Mouse (Mus musculus) forebrain, postnatal 0 days (tissue): ENCODE measurements around the gene Depdc7. TPM values are rescaled to one million over a fixed set of nuclear protein-coding genes. Genes with fewer than 3 reads are reported as not detected.

Experiments used
- ATAC-seq: fragments of 200-750 bp; cut with Nextera tagmentation; 2 replicates; pipeline ENCODE4 v1.8.0; 2017; ENCODE audit warnings: mild to moderate bottlenecking, moderate library complexity
- DNase-seq: peaks from one replicate; pipeline ENCODE4 v3.0.0-alpha.2; 2015
- H3K27ac ChIP-seq: fragments of 300-500 bp; sonication (generic); 2 replicates; pipeline ENCODE4 v1.5.1; 2014; ENCODE audit warnings: low read depth, mild to moderate bottlenecking, antibody characterized with exemption, low read length, moderate library complexity, mixed read lengths
- H3K27me3 ChIP-seq: fragments of 300-500 bp; sonication (generic); 2 replicates; pipeline ENCODE4 v1.6.1; 2014; ENCODE audit warnings: mild to moderate bottlenecking, low read length, mixed read lengths; ENCODE audit not compliant: insufficient read depth
- H3K36me3 ChIP-seq: fragments of 300-500 bp; sonication (generic); 2 replicates; pipeline ENCODE4 v1.6.1; 2014; ENCODE audit warnings: mild to moderate bottlenecking, moderate library complexity; ENCODE audit not compliant: insufficient read depth
- H3K4me1 ChIP-seq: fragments of 300-500 bp; sonication (generic); 2 replicates; pipeline ENCODE4 v1.6.1; 2014; ENCODE audit warnings: antibody characterized with exemption; ENCODE audit not compliant: insufficient read depth
- H3K4me2 ChIP-seq: fragments of 300-500 bp; sonication (generic); 2 replicates; pipeline ENCODE4 v1.6.1; 2014; ENCODE audit warnings: low read depth, mild to moderate bottlenecking, moderate library complexity
- H3K4me3 ChIP-seq: fragments of 300-500 bp; sonication (generic); 2 replicates; pipeline ENCODE4 v1.5.1; 2014; ENCODE audit warnings: low read depth, low read length, mixed read lengths
- H3K9ac ChIP-seq: fragments of 300-500 bp; sonication (generic); 2 replicates; pipeline ENCODE4 v1.6.1; 2014; ENCODE audit warnings: mild to moderate bottlenecking
- H3K9me3 ChIP-seq: fragments of 300-500 bp; sonication (generic); 2 replicates; pipeline ENCODE4 v1.6.1; 2016; ENCODE audit warnings: low read length
- CTCF ChIP-seq: sonication (generic); IDR thresholded peaks from 2 replicates; pipeline ENCODE4 v1.5.1; 2016; ENCODE audit warnings: antibody characterized with exemption, control low read depth, low read depth
- WGBS: fragments of 180-500 bp; shearing (Covaris S2); extraction: QIAGEN DNeasy Blood & Tissue Kit; methylation state at CpG from one replicate; pipeline ENCODE4 v1.1.7; 2014; 5-methylcytosine and 5-hydroxymethylcytosine counted together
- polyA plus RNA-seq: library from polyadenylated mRNA; unstranded; fragments of >200 nt; fragmentation: Nextera tagmentation; extraction: Ambion mirVana; gene quantifications from 2 replicates; pipeline ENCODE4 v1.2.1, GENCODE M21; 2015
- total RNA-seq: library from RNA; depleted of rRNA; stranded (reverse); fragments of >200 nt; gene quantifications from 2 replicates; pipeline ENCODE4 v1.2.3, GENCODE M21; 2014

Depdc7 gene
- total and polyA plus RNA-seq, 2 experiments from 2014 or later = 0.82 to 0.90 TPM

- Histone ChIP-seq H3K9me3 (no peaks in the 10 kb centered on the region), H3K4me3 (no peak overlapping the region), H3K36me3 (peaks cover 12% of the 10 kb centered on the region), H3K9ac (no peak overlapping the region), H3K4me2 (no peak overlapping the region), H3K27me3 (no peaks in the 10 kb centered on the region), H3K4me1 (peaks cover 11% of the 10 kb centered on the region; the same call in 1 of the 2 replicates), H3K27ac (no peak overlapping the region)
- ATAC-seq = no peak
- no peak for TF ChIP-seq CTCF
- 47% methylated on average over 6 of the region's 6 CpGs for WGBS
- no peak for DNase-seq
These were observed 32.8 kb downstream of the Depdc7 start for GRCm38 (mm10) chr2:104709786-104710337.

- H3K4me1 ChIP-seq = no peaks in the 10 kb centered on the region
- no peaks in the 10 kb centered on the region for H3K27me3 ChIP-seq
- no peaks in the 10 kb centered on the region for H3K9me3 ChIP-seq
- no peak overlapping the region for H3K4me3 ChIP-seq
- WGBS = 68% methylated on average over 3 of the region's 3 CpGs
- no peak overlapping the region for H3K9ac ChIP-seq
- H3K36me3 ChIP-seq = peaks cover 15% of the 10 kb centered on the region
- no peak for ATAC-seq
- no peak for TF ChIP-seq CTCF
- H3K4me2 ChIP-seq = no peak overlapping the region
- H3K27ac ChIP-seq = no peak overlapping the region
- DNase-seq = no peak
These were observed 38.3 kb downstream of the Depdc7 start for GRCm38 (mm10) chr2:104704355-104704754.

GRCm38 (mm10) chr2:104703158-104703557 lies 39.5 kb downstream of the Depdc7 start:
- Histone ChIP-seq H3K4me2 (no peak overlapping the region), H3K4me3 (no peak overlapping the region), H3K27ac (no peak overlapping the region), H3K27me3 (no peaks in the 10 kb centered on the region), H3K9me3 (no peaks in the 10 kb centered on the region), H3K4me1 (no peaks in the 10 kb centered on the region), H3K36me3 (peaks cover 17% of the 10 kb centered on the region), H3K9ac (no peak overlapping the region)
- ATAC-seq = no peak
- TF ChIP-seq CTCF = no peak
- WGBS = 59% methylated on average over 3 of the region's 3 CpGs
- no peak for DNase-seq

GRCm38 (mm10) chr2:104699659-104700058 lies 43.0 kb downstream of the Depdc7 start:
- WGBS = 88% methylated on average over 11 of the region's 11 CpGs
- H3K9ac ChIP-seq = no peak overlapping the region
- no peaks in the 10 kb centered on the region for H3K4me1 ChIP-seq
- no peaks in the 10 kb centered on the region for H3K27me3 ChIP-seq
- no peak for TF ChIP-seq CTCF
- no peak for DNase-seq
- no peak overlapping the region for H3K27ac ChIP-seq
- H3K4me2 ChIP-seq = no peak overlapping the region
- peaks cover 12% of the 10 kb centered on the region for H3K36me3 ChIP-seq
- no peak for ATAC-seq
- no peak overlapping the region for H3K4me3 ChIP-seq
- H3K9me3 ChIP-seq = no peaks in the 10 kb centered on the region

GRCm38 (mm10) chr2:104692551-104692950 lies 50.1 kb downstream of the Depdc7 start:
- no peak for TF ChIP-seq CTCF
- ATAC-seq (no peak), DNase-seq (no peak)
- H3K9ac ChIP-seq = no peak overlapping the region
- no peaks in the 10 kb centered on the region for H3K9me3 ChIP-seq
- H3K4me1 ChIP-seq = no peaks in the 10 kb centered on the region
- 54% methylated on average over 2 of the region's 2 CpGs for WGBS
- no peak overlapping the region for H3K4me2 ChIP-seq
- peaks cover 13% of the 10 kb centered on the region for H3K36me3 ChIP-seq
- no peak overlapping the region for H3K4me3 ChIP-seq
- H3K27me3 ChIP-seq = no peaks in the 10 kb centered on the region
- no peak overlapping the region for H3K27ac ChIP-seq

- no peak for ATAC-seq
- Histone ChIP-seq H3K4me2 (no peak overlapping the region), H3K9me3 (no peaks in the 10 kb centered on the region), H3K9ac (no peak overlapping the region), H3K36me3 (peaks cover 17% of the 10 kb centered on the region), H3K27me3 (no peaks in the 10 kb centered on the region), H3K27ac (no peak overlapping the region), H3K4me3 (no peak overlapping the region), H3K4me1 (no peaks in the 10 kb centered on the region)
- no peak for TF ChIP-seq CTCF
- 69% methylated on average over 4 of the region's 4 CpGs for WGBS
- DNase-seq = no peak
These were observed 52.0 kb downstream of the Depdc7 start for GRCm38 (mm10) chr2:104690720-104691119.

- 72% methylated on average over 8 of the region's 8 CpGs for WGBS
- DNase-seq = no peak
These were observed 54.0 kb downstream of the Depdc7 start for GRCm38 (mm10) chr2:104688724-104689123.

More at GRCm38 (mm10) chr2:104688724-104689123, 54.0 kb downstream of the Depdc7 start:
- no peaks in the 10 kb centered on the region for H3K4me1 ChIP-seq
- H3K4me3 ChIP-seq = no peak overlapping the region
- H3K27ac ChIP-seq = no peak overlapping the region
- H3K27me3 ChIP-seq = no peaks in the 10 kb centered on the region
- TF ChIP-seq CTCF = no peak
- H3K36me3 ChIP-seq = peaks cover 29% of the 10 kb centered on the region
- ATAC-seq = no peak
- no peak overlapping the region for H3K9ac ChIP-seq
- H3K9me3 ChIP-seq = no peaks in the 10 kb centered on the region
- no peak overlapping the region for H3K4me2 ChIP-seq
